Mouse (Mus musculus): Measurements from ENCODE around the gene Jund. TPM values are rescaled to one million over a fixed set of nuclear protein-coding genes. Genes with fewer than 3 reads are reported as not detected.
A peak's percentile ranks its signal among the peaks of the same experiment; 100 is the strongest.

Jund gene
- polyA plus RNA-seq, 1 experiment = not detected

DNA sequence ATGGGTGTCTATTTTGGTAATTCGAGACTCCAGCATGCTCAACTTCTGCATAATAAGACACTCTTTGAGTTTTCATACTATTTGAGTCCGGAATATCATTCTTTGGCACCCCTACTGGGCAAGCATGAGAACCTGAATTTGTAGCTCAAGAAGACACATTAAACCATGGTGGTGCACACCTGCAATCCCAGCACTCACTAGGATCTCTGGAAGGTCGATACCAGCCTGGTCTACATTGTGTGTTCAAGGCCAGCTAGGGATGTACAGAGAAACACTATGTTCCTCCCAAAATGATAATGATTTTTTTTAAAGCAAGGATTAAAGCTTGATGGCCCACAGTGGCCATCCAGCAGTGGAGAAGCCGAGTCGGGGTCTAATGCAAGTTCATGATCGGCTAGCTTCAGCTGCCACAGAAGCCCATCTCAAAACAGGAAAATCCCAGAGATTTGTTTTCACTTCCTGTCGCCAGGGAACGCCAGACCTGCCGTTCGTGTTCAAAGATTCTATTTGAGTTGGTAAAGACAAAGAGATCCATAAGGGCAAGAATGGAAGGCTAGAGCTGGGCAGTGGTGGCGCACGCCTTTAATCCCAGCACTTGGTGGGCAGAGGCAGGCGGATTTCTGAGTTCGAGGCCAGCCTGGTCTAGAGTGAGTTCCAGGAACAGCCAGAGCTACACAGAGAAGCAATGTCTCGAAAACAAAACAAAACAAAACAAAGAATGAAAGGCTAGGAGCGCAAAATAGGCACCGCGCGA, 26.2 kb upstream of the Jund start:
- 33% methylated on average over 19 of the region's 19 CpGs for WGBS
- TF ChIP-seq POLR2A (IDR thresholded peaks at IDR 0.05; ENCODE audit: insufficient read depth, low read depth, low read length) = no peak
- TF ChIP-seq CTCF (IDR thresholded peaks at IDR 0.05; ENCODE audit: insufficient read depth, low read depth, low read length) = no peak
- H3K4me1 ChIP-seq (ENCODE audit: control insufficient read depth, insufficient read depth, low read length) = peaks cover 17% of the 10 kb centered on the region
- peak overlapping the region; percentile 26 for H3K4me3 ChIP-seq (ENCODE audit: insufficient read depth, low read depth, low read length)
- H3K27ac ChIP-seq (ENCODE audit: insufficient read depth, low read depth, low read length) = peak overlapping the region; percentile 53; the same call in 1 of the 2 replicates

- TF ChIP-seq POLR2A (IDR thresholded peaks at IDR 0.05; ENCODE audit: insufficient read depth, low read depth, low read length) (0 out of 2 replicates have a peak, but pooled peaks have one; percentile 19), CTCF (IDR thresholded peaks at IDR 0.05; ENCODE audit: insufficient read depth, low read depth, low read length) (peak; percentile 82)
- H3K27ac ChIP-seq (ENCODE audit: insufficient read depth, low read depth, low read length) = peak within 1 kb of the TSS; percentile 81
- H3K4me1 ChIP-seq (ENCODE audit: control insufficient read depth, insufficient read depth, low read length) = peaks cover 17% of the 10 kb centered on the region
- peak within 1 kb of the TSS; percentile 58 for H3K4me3 ChIP-seq (ENCODE audit: insufficient read depth, low read depth, low read length)
- under 1% methylated on average over 60 of the region's 60 CpGs for WGBS
Observed at GRCm38 (mm10) chr8:70673079-70673856, 25.5 kb upstream of the Jund start, which contains the start of gene Lsm4. TSS of gene Lsm4 (plus strand) at chr8:70673248.

GRCm38 (mm10) chr8:70674109-70674508, 24.6 kb upstream of the Jund start:
- 90% methylated on average over 3 of the region's 3 CpGs for WGBS
- peaks cover 17% of the 10 kb centered on the region for H3K4me1 ChIP-seq (ENCODE audit: control insufficient read depth, insufficient read depth, low read length)
- peak overlapping the region; percentile 81 for H3K27ac ChIP-seq (ENCODE audit: insufficient read depth, low read depth, low read length)
- no peak overlapping the region for H3K4me3 ChIP-seq (ENCODE audit: insufficient read depth, low read depth, low read length)
- TF ChIP-seq POLR2A (IDR thresholded peaks at IDR 0.05; ENCODE audit: insufficient read depth, low read depth, low read length) (no peak), CTCF (IDR thresholded peaks at IDR 0.05; ENCODE audit: insufficient read depth, low read depth, low read length) (no peak)

GRCm38 (mm10) chr8:70674716-70675115, 24.0 kb upstream of the Jund start:
- 58% methylated on average over 4 of the region's 4 CpGs for WGBS
- H3K27ac ChIP-seq (ENCODE audit: insufficient read depth, low read depth, low read length) = no peak overlapping the region
- no peak for TF ChIP-seq CTCF (IDR thresholded peaks at IDR 0.05; ENCODE audit: insufficient read depth, low read depth, low read length)
- TF ChIP-seq POLR2A (IDR thresholded peaks at IDR 0.05; ENCODE audit: insufficient read depth, low read depth, low read length) = no peak

DNA sequence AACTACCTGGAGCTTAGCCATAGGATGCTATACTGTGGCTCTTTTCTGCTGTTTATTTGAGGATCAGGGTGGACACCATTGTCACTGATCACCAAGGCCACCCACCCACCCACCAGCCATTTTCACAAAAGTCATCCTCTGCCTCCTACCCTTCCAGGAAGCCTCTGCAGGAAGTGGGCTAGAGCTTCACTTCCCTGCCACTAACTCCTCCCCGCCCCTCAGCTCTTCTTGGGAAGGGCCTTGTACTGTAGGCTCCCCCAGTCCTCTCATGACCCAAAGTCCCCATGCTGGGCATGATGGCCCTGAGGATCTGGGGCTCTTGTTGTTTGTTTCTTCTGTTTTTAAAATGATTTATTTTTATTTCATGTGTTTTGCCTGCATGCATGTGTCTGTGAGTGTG, 23.4 kb upstream of the Jund start:
- WGBS = 92% methylated on average over 1 of the region's 1 CpGs
- Histone ChIP-seq H3K4me1 (ENCODE audit: control insufficient read depth, insufficient read depth, low read length) (peaks cover 17% of the 10 kb centered on the region), H3K27ac (ENCODE audit: insufficient read depth, low read depth, low read length) (no peak overlapping the region), H3K4me3 (ENCODE audit: insufficient read depth, low read depth, low read length) (no peak overlapping the region)
- TF ChIP-seq POLR2A (IDR thresholded peaks at IDR 0.05; ENCODE audit: insufficient read depth, low read depth, low read length) = no peak
- TF ChIP-seq CTCF (IDR thresholded peaks at IDR 0.05; ENCODE audit: insufficient read depth, low read depth, low read length) = no peak

More at GRCm38 (mm10) chr8:70674716-70675115, 24.0 kb upstream of the Jund start:
- Histone ChIP-seq H3K4me3 (ENCODE audit: insufficient read depth, low read depth, low read length) (no peak overlapping the region), H3K4me1 (ENCODE audit: control insufficient read depth, insufficient read depth, low read length) (peaks cover 17% of the 10 kb centered on the region)

GRCm38 (mm10) chr8:70677451-70678080, 21.2 kb upstream of the Jund start:
- WGBS = 92% methylated on average over 15 of the region's 15 CpGs

GRCm38 (mm10) chr8:70678679-70679078, 20.1 kb upstream of the Jund start:
- Histone ChIP-seq H3K4me3 (ENCODE audit: insufficient read depth, low read depth, low read length) (no peak overlapping the region), H3K27ac (ENCODE audit: insufficient read depth, low read depth, low read length) (no peak overlapping the region), H3K4me1 (ENCODE audit: control insufficient read depth, insufficient read depth, low read length) (peaks cover 25% of the 10 kb centered on the region)
- no peak for TF ChIP-seq POLR2A (IDR thresholded peaks at IDR 0.05; ENCODE audit: insufficient read depth, low read depth, low read length)
- TF ChIP-seq CTCF (IDR thresholded peaks at IDR 0.05; ENCODE audit: insufficient read depth, low read depth, low read length) = no peak

More at GRCm38 (mm10) chr8:70677451-70678080, 21.2 kb upstream of the Jund start:
- Histone ChIP-seq H3K27ac (ENCODE audit: insufficient read depth, low read depth, low read length) (no peak overlapping the region), H3K4me3 (ENCODE audit: insufficient read depth, low read depth, low read length) (no peak overlapping the region), H3K4me1 (ENCODE audit: control insufficient read depth, insufficient read depth, low read length) (peaks cover 22% of the 10 kb centered on the region)
- TF ChIP-seq CTCF (IDR thresholded peaks at IDR 0.05; ENCODE audit: insufficient read depth, low read depth, low read length) (no peak), POLR2A (IDR thresholded peaks at IDR 0.05; ENCODE audit: insufficient read depth, low read depth, low read length) (no peak)

GRCm38 (mm10) chr8:70679404-70679803, 19.3 kb upstream of the Jund start:
- TF ChIP-seq CTCF (IDR thresholded peaks at IDR 0.05; ENCODE audit: insufficient read depth, low read depth, low read length) (no peak), POLR2A (IDR thresholded peaks at IDR 0.05; ENCODE audit: insufficient read depth, low read depth, low read length) (no peak)
- Histone ChIP-seq H3K4me1 (ENCODE audit: control insufficient read depth, insufficient read depth, low read length) (peaks cover 28% of the 10 kb centered on the region), H3K27ac (ENCODE audit: insufficient read depth, low read depth, low read length) (no peak overlapping the region), H3K4me3 (ENCODE audit: insufficient read depth, low read depth, low read length) (no peak overlapping the region)
- 91% methylated on average over 4 of the region's 4 CpGs for WGBS
